Mouse (Mus musculus): ENCODE measurements around the gene Lrrk1.

The Lrrk1 gene

DNA sequence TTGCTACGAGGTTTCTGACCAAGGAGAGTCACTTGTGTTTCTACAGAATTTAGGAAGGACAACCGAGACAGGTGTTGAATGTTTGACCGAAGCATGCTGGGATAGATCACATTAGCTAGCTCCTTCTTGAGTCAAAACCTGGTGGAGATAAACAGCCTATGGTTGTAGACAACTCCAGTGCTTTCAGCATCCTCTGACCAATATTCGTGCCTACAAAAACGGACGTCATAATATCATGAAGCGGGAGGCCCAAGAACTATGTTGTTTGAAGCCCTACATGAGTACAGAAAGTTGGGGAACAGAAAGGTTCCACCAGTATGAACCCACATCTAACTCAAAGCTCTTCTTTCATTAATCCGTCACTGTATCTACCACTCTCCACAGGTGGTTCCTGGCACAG, 3.3 kb downstream of the Lrrk1 start:
- no peak for DNase-seq (ENCODE audit: low read depth, low spot score)

DNA sequence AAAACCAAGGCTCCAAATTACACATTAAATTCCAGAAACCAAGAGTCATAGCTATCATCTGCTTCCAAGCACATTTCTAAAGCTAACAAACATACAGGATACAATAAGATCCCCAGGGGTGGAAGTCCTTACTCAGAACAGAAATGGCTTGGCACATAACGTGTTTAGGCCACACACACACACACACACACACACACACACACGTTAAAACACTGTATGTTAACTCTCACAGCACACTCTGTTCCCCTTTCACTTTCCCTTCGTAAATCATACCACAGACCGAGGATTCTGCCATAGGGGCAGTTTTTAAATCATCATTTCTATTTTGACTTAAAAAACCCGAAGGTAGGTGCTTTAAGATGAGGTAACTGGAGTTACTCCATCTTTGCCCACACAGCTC, 3.9 kb downstream of the Lrrk1 start:
- no peak for DNase-seq (ENCODE audit: low read depth, low spot score)

DNA sequence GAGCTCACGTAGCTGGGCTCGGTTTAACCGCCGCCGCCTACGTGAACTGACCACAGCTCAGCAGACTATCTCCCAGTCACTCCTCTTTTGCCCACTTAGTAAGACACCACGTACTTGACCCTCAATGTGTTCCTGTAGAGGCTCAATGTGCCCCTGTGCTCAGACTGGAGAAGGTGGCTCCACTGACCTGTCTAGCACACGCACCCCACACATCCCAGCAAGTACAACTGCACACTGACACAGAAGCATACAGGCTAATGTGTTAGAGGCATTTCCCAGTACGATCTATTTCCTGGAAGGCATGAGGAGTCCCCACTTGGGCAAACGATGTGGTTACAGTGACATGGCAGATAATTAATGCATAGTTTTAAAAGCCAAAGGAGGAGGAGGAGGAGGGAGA, 11.6 kb downstream of the Lrrk1 start:
- DNase-seq (ENCODE audit: low read depth, low spot score) = no peak

DNA sequence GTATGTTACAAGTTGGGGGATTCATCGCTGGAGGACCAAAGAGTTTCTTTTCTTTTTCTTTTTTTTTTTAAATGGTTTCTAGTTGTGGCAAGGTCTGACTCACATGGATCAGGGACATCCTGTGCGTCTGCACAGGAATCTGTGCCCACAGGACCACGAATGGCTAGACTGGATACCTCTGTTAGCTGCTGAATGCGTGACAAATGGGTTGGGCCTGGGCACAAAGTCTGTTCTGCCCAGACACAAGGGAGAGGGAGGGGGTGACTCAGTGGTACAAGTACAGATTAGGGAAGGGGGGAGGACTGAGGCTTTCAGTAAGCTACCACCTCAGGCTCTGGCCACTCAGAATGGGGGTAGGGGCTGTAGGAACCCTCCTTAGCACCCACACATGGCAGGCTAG, 12.4 kb downstream of the Lrrk1 start:
- no peak for DNase-seq (ENCODE audit: low read depth, low spot score)

DNA sequence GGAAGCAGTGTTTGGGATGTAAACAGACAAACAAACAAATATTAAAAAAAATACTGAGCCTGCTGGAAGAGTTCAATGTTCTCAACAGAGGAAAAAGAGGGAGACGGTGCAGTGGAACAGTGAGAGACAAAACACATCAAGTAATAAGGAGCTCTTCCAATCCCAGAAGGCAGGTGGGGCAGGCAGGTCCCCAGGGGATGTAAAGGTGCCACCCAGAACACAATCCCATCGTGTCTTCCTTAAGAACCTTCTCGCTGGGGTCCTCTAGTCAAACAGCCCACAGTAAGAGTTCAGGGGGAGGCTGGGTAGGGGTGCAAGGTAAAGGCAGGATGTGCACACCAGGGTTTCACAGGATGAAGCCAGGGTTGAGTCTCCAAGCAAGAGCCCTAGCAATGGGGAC, 14.8 kb downstream of the Lrrk1 start:
- no peak for DNase-seq (ENCODE audit: low read depth, low spot score)

DNA sequence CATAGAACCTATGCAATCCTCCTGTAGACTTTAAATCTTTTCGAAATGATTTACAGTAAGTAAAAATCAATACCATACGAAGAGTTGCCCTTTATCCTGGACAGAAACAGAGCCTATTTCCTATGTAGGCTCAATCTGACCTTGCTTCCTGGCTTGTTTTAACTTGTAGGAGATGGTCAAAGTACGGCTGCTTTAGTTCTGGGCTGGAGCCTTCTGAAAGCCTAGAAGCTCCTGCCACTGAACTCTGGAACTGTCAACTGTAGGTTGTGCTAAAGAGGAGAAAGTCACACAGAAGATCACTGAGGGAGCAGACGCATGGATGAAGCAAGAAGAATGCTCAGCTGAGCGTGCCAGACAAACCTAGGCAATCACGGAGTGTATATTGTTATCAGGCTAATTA, 17.2 kb downstream of the Lrrk1 start:
- DNase-seq (ENCODE audit: low read depth, low spot score) = no peak

DNA sequence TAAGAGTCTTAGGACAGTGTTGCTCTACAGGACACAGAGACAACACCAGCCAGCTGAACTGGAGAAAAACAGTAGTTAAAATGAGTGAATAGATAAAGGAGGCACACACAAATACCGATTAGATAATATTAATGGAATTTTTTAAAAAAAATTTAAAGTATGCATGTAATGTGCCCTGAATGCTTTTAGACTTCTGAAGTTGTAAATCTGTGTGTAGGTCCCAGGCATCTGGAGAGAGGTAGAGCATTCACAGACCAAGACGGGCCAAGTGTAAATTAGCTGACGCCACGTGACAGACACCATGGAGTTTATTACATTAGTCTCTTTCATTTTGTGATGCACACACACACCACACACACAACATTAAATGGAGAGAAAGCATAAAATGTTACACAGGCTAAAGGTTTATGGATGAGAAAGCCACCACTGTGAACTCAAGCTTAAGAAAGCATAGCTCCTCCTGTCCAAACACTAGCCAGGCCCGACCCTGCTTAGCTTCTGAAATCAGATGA, 18.2 kb downstream of the Lrrk1 start:
- no peak for DNase-seq (ENCODE audit: low read depth, low spot score)

DNA sequence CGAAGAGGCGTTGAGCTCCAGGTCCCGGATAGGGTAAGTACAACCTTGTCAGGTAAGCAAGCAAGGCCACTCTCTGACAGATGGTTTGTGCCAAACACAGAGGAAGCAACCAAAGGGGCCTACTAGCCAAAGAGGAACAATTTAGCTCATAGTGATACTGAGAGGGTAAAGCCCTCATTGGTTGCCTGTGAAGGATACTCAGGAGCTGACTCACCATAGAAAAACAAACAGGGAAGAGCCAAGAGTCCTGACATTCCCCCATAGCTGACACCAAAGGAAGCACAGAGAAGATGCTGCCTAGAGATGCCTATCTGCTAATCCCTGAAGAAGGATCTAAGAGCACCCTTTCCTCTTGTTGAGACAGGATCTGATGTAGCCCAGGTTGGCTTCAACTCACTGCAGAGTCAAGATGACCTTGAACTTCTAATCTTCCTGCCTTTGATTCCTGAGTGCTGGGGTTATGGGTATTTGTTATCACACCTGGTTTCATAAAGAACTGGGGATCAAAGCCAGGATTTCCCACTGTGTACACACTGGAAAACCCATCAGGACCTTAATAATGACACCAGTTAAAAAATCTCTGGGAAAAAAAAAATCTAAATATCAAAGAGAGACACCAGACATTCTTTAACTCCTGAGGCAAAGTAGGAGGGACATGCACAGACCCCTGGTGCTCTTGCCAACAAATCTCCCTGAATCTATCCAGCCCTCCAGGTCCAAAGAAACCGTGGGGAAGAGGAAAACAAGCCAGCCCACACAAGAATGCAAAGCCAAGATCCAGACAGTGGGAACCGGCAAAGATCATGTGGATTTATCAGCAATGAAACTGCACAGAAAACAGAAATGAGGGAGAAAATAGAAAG, 18.8 kb downstream of the Lrrk1 start:
- peak; percentile 15 for DNase-seq (ENCODE audit: low read depth, low spot score)

DNA sequence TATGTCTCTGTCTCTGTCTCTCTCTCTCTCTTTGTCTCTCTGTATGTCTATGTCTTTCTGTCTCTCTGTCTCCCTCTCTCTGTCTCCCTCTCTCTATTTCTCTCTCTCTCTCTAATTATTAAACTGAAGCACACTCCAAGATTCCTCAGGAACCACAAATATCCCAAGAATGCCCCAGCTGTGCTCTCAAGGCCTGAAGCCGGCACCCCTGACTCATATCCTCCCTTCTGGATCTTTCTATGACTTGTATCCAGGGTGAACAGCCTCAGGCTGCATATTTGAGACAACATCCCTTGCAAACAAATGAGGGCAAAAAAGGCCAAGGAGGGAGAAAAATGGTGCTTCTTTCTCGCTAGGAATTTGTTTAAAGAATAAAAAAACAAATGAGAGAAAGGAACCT, 22.2 kb downstream of the Lrrk1 start, which contains the start of gene Gm10974:
Gm10974 (plus strand) TSS at position 2 of the 400 bp plus-strand sequence.
- DNase-seq (ENCODE audit: low read depth, low spot score) = no peak

DNA sequence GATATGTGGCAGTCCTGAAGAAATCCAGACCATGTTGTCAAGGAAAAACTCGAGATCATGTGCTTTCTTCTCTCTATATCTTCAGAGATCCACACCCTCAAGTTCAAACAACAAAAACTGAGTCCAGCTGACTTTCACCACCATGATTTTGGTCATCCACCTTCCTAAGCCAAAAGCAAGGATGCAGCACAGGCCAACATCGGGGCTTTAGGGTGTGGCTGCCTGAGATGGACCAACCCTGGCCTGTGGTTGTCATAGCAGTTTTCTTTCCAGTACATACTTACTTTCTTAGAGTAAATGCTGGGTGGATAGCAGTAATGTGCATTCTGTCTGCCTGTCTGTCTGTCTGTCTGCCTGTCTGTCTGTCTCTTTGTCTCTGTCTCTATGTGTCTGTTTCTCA, 22.7 kb downstream of the Lrrk1 start:
- no peak for DNase-seq (ENCODE audit: low read depth, low spot score)

DNA sequence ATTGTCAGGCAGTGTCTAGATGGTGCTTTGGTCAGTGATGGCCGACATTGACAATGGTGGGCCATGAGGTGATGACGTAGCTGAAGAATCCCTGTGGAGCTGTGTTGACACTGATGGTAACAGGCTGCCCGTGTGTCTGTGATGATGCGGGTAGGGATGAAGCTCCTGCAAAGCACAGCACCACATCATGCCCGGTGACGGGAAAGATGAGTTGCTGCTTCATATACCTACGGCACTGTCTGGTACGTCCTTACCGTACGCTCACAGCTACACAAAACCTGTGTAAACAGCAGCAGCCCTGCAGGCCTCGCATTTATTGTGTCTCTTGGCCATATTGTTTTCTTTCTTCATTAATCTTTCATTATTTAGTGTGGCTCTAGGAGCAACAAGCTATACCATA, 23.7 kb downstream of the Lrrk1 start:
- DNase-seq (ENCODE audit: low read depth, low spot score) = no peak

DNA sequence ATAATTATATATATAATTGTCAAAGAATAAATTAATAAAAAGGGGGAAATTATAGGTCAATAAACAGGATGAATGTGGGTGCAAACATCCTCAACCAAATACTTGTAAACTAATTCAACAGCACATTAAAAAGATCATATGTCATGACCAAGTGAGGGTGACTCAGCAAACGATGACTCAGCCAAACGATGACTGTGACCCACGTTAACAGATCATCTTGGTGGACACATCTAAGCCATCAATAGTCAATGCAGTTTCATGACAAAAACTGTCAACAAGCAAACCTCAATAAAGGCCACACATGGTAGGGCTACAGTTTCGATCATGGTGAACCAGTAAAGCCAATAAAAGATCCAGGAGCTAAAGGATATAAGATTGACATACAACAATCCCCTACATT, 29.1 kb downstream of the Lrrk1 start:
- no peak for DNase-seq (ENCODE audit: low read depth, low spot score)

DNA sequence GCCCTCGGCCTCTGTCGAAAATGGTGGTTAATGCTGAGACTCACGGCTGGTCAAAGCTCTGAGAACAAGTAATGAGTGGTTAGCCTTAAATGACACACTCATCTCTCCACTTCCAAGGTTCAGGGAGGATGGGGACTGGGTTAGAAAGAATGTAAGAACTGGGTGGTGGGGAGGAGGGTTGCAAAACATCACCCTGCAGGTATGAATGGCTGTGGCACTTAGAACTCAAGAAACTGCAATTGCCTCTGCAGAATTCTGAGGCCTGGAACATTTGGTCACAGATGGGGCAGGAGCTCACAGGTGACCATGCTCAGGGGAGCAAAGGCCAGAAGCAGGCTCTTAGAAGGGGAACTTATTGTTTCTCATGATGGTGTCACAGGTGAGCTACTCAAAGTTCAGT, 29.7 kb downstream of the Lrrk1 start:
- DNase-seq (ENCODE audit: low read depth, low spot score) = no peak

DNA sequence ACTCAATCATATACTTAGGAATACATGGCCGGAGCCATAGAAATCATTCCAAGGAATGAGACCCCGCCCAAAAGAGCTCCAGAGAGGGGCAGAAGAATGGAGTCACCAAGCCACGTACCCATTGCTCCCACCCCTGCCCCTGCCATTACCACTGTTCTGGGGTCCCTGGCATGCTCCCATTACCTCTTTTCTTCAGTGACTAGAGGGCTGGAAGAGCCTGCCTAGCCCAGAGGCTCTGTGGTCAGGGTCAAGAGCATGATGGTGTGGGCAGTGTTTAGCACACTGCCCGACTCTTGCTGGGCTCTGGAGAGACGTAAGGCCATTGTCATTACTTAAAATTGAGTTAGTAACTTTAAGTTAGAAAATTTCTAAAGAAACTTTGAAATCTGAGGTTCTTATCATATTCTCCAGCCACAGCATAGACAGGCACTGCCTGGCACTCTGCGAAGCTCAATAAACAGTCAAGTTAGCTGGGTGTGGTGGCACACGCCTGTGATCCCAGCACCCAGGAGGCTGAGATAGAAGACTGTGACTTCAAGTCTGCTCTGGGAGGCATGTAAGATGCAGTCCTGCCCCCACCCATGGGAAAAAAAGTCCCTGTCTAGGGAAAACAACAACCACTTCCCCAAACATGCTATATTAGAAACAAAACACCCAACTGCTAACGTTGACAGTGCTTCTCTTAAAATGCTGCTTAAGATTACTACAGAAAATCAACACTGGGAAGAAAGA, 32.2 kb downstream of the Lrrk1 start:
- DNase-seq (ENCODE audit: low read depth, low spot score) = no peak

DNA sequence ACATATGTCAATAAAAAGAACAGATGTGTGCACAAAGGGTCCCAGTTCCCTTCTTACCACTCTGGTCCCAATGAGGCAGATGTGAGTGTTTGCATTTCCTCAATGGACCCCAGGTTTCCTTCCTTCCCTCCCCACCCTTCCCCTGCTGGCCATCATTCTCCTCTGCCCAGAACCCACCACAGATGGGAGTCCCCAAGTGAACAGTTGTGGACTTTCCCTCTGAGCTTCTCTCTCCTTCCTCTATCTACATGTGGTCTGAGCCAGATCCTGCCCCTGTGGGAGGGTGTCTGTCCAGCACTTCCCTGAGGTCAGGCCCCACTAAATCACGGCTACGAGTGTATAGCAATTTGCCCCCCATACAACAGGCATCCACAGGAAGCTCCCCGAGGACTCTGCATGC, 33.2 kb downstream of the Lrrk1 start:
- DNase-seq (ENCODE audit: low read depth, low spot score) = no peak

DNA sequence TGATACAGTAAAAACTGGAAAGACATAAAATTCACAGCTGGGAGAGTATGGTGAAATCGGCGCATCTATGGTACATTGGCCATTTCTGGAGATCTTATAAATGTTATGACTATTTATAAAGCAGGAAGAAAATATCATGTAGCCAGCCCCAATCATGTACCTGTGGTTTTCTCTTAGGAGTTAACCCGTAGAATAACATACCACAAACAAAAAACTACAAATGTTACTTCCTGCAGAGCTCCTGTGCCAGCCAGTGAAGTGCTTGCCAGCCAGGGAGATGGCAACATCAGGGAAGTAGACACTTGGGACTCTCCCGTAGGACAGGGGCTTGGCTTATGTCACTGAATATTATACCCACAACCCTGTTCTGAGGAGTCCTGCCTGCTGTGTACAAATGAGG, 37.1 kb downstream of the Lrrk1 start:
- DNase-seq (ENCODE audit: low read depth, low spot score) = no peak

DNA sequence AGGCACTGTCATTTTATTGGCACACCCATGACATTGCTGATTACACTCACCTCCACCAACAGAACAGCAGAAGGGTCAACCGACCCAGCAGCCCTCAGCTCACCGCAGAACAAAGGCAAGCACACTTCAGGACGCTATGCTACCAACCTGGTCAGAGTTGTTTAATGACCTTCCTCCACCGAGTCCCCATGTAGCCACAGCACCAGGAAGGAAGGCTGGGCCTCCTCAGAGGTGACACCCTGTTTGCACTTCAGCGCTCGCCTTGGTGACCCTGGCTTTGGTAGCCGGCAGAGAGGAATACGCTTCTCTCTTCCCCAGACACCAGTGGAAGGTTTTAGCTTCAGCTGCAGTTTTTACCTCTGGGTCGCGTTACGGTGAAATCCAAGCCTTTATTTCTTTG, 38.5 kb downstream of the Lrrk1 start:
- DNase-seq (ENCODE audit: low read depth, low spot score) = no peak

DNA sequence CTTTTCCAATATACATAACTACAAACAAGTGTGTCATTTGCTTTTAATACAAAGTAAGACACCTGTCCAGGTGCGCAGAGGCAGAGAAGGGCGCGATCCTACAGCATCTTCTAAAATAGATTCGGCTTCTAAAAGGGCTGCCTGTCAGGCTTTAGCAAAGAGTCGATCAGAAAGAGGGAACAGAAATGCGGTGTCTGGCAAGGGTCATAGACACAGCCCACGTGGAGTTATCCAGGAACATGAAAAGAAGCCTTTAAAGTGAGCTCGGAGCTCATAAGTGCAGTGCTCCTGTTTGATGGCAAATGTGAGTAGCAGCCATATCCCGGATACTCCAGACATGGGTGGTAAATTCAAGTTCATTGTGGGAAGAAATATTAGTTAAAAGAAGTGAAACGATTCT, 39.6 kb downstream of the Lrrk1 start:
- DNase-seq (ENCODE audit: low read depth, low spot score) = no peak

DNA sequence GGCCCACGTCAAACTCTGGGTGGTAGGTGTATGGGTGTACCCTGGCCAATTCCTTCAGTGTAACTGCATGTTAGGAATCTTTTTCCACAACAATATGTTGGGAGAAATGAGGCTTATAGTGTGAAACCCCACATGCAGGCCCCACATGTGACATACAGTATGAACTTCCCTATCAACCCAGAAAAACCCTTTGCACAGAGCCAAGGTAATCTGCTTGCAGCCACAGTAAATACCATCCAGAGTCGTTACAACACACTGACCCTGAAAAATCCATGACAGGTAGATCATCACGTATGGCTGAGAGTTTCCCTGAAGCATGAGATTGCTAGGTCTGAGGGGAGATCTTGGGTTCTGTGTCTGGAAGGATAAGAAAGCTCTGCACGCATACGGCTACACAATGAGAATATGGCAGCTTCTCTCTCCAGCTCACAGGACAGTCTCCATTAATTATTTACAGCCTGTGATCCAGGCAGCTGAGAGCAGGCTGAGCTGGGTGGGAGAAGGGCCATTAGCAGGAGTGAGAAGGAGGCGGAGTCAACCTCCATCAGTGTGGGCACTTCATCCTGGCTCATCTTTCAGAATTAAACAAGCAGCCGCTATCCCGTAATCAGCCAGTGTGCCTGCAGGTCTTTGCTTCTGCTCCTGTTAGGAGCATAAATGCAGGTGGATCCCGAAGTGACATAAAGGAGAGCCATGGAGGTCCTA, 41.0 kb downstream of the Lrrk1 start:
- DNase-seq (ENCODE audit: low read depth, low spot score) = no peak

DNA sequence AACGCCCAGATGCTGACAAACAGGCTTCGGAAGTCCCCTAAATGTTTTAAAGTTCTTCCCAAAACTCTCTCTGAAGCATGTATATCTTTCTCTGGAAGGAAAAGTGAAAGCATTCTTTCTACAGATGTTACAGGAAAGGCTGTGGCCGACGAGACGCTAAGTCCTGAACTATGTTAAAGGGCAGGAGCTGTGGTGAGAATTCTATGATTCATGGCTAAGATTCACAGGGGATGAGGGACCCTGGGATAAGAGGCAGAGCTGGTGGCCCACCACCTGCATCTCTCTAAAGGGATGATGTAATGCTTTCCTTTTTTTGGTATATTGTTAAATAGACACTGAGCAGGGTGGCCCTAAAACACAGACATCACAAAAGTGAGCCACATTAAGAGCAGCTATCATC, 44.8 kb downstream of the Lrrk1 start:
- no peak for DNase-seq (ENCODE audit: low read depth, low spot score)

DNA sequence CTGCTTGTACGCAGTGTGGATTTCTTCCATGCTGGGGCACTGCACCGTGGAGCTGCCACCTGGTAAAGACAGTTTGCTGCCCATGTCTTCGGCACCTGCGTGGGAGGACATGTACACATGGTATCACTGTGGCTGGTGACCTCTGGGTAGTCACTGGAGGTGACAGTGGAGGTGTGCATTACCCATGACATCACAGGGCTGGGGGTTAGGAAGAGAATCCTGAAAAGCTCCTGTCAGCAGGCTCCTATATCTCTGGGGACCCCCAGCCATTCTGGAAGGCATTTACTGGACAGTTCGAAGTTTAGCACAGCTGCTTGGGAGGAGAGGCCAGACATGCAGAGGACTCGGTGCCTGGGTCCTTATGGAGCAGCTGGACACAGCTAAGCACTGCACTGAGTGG, 45.3 kb downstream of the Lrrk1 start:
- DNase-seq (ENCODE audit: low read depth, low spot score) = no peak

DNA sequence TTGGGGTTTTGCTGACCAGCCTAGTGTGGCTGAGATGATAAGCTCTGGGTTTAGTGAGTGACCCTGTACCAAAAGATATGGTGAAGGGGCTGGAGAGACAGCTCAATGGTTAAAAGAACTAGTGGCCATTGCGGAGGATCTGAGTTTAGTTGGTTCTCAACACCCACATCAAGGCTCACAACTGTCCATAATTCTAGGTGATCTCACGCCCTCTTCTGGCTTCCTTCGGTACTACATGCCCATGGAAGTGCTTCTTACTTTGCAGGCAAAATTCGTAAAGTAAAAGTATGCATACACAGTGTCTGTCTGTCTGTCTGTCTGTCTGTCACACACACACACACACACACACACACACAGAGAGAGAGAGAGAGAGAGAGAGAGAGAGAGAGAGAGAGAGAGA, 45.8 kb downstream of the Lrrk1 start:
- DNase-seq (ENCODE audit: low read depth, low spot score) = peak; percentile 58
